In genomic region chr13:56295943-56296658, GRCm38 (mm10) we compare ENCODE assay signal across 8 mouse cellular contexts. TPM values are rescaled to one million over a fixed set of nuclear protein-coding genes. Genes with fewer than 3 reads are reported as not detected.
DNase-seq lines count a peak whose midpoint lies in the region; ATAC-seq and TF ChIP-seq lines count a peak whose summit lies in the region.

Gene Cxcl14 (minus strand): TSS chr13:56296551.

- H3K4me2 ChIP-seq in hindbrain, postnatal 0 days (ENCODE audit: low read depth, low read length), result peak within 1 kb of the TSS; percentile 68
- peak within 1 kb of the TSS; percentile 79 for H3K4me2 ChIP-seq in stomach, embryonic 14.5 days (replicated peaks; ENCODE audit: low read depth, low read length)

- no peaks in the 10 kb centered on the region for H3K36me3 ChIP-seq in hindbrain, postnatal 0 days (ENCODE audit: insufficient read depth, low read length)
- no peaks in the 10 kb centered on the region for H3K36me3 ChIP-seq in stomach, embryonic 14.5 days (ENCODE audit: control insufficient read depth, insufficient read depth, low read length)

- 1% methylated on average over 58 of the region's 76 CpGs for WGBS in hindbrain, postnatal 0 days
- under 1% methylated on average over 73 of the region's 76 CpGs for WGBS in stomach, embryonic 14.5 days

- peaks cover 11% of the 10 kb centered on the region; the same call in 1 of the 2 replicates for H3K4me1 ChIP-seq in hindbrain, postnatal 0 days (ENCODE audit: insufficient read depth, low read length)
- 0 out of 2 replicates have a peak, but pooled peaks cover 5% of the 10 kb centered on the region for H3K4me1 ChIP-seq in stomach, embryonic 14.5 days (ENCODE audit: control insufficient read depth, insufficient read depth, low read length)

- 0 out of 2 replicates have a peak within 1 kb of the TSS, but pooled peaks have one; percentile 41 for H3K27ac ChIP-seq in hindbrain, postnatal 0 days
- peak within 1 kb of the TSS; percentile 80 for H3K27ac ChIP-seq in left cerebral cortex, adult 2 months
- H3K27ac ChIP-seq in stomach, embryonic 14.5 days (ENCODE audit: low read length), result no peak within 1 kb of the TSS

- peak; percentile 36 to 42 for DNase-seq in adrenal gland, adult 18-20 months (ENCODE audit: low spot score in 2 of 2)
- DNase-seq in cerebellum, postnatal 36 days, result peak; percentile 3 to 11
- DNase-seq in gastrocnemius, postnatal 14 days, result peak; percentile 50
- peak; percentile 65 for DNase-seq in hindbrain, postnatal 0 days (ENCODE audit: low spot score)
- peak; percentile 58 to 72 for DNase-seq in left cerebral cortex, adult 2 months (ENCODE audit: extremely low spot score in 1 of 2, low spot score in 2 of 2)
- DNase-seq in lung, postnatal 4 days, result peak; percentile 39 to 52
- DNase-seq in yolk sac, embryonic 10.5 days (ENCODE audit: low spot score), result no peak

- TF ChIP-seq CTCF in hindbrain, postnatal 0 days (IDR thresholded peaks at IDR 0.05; ENCODE audit: low read depth), result no peak
- no peak for TF ChIP-seq CTCF in left cerebral cortex, adult 2 months (IDR thresholded peaks at IDR 0.05)

- H3K9ac ChIP-seq in hindbrain, postnatal 0 days (replicated peaks; ENCODE audit: low read length), result peak within 1 kb of the TSS; percentile 47; the same call in 1 of the 2 replicates
- peak within 1 kb of the TSS; percentile 38; the same call in 1 of the 2 replicates for H3K9ac ChIP-seq in stomach, embryonic 14.5 days (replicated peaks; ENCODE audit: low read depth, low read length)

- ATAC-seq in hindbrain, postnatal 0 days, result peak; percentile 72
- peak; percentile 28; the same call in 1 of the 2 replicates for ATAC-seq in stomach, embryonic 14.5 days (ENCODE audit: insufficient number of reproducible peaks, insufficient read depth, low FRiP score, low read depth)

- H3K4me3 ChIP-seq in hindbrain, postnatal 0 days (ENCODE audit: low read length), result peak within 1 kb of the TSS; percentile 44
- peak within 1 kb of the TSS; percentile 44 for H3K4me3 ChIP-seq in left cerebral cortex, adult 2 months
- peak within 1 kb of the TSS; percentile 43 for H3K4me3 ChIP-seq in stomach, embryonic 14.5 days (ENCODE audit: low read depth, low read length)

- intact Hi-C loops in gastrocnemius, postnatal 14 days (cut with DNase I; ENCODE audit: low total_unique reads), result no loop called here
- intact Hi-C loops in left cerebral cortex, adult 2 months (cut with DNase I), result no loop called here

- peaks cover 25% of the 10 kb centered on the region for H3K27me3 ChIP-seq in hindbrain, postnatal 0 days (ENCODE audit: insufficient read depth, low read length)
- peaks cover 41% of the 10 kb centered on the region for H3K27me3 ChIP-seq in stomach, embryonic 14.5 days (ENCODE audit: control insufficient read depth, insufficient read depth, low read length)

- no peaks in the 10 kb centered on the region for H3K9me3 ChIP-seq in hindbrain, postnatal 0 days (ENCODE audit: low read length)
- no peaks in the 10 kb centered on the region for H3K9me3 ChIP-seq in stomach, embryonic 14.5 days (ENCODE audit: control insufficient read depth, low read depth, low read length)

RNA-seq across cellular contexts. Expression of gene Cxcl14, which starts in this region (rescaled TPM):
- total RNA-seq in adrenal gland, adult 18-20 months (2021), result 10 to 100 TPM; 60.1 to 60.7 TPM
- 10 to 100 TPM; 23.3 to 28.6 TPM for total RNA-seq in gastrocnemius, postnatal 14 days (2021)
- total RNA-seq in hindbrain, postnatal 0 days (2014; rRNA removed), result 17.5 and 20.2 TPM in 2 replicates
- polyA plus RNA-seq in hindbrain, postnatal 0 days (2015; fragmentation: Nextera tagmentation; extraction: Ambion mirVana), result 19.2 and 19.9 TPM in 2 replicates
- 100 to 1,000 TPM; 135 to 143 TPM for total RNA-seq in left cerebral cortex, adult 2 months (2021)
- 17.3 and 18.9 TPM in 2 replicates for polyA plus RNA-seq in stomach, embryonic 14.5 days (2014; fragmentation: Nextera tagmentation; extraction: Ambion mirVana)
